Mouse (Mus musculus): ENCODE results near the gene Dstyk. TPM values are rescaled to one million over a fixed set of nuclear protein-coding genes. Genes with fewer than 3 reads are reported as not detected.
"Not testable (repeated sequence)": the region's sequence is repeated elsewhere in the genome, so short reads cannot be mapped to it uniquely, and the experiment has no call there.

Gene Dstyk
- polyA plus RNA-seq, 1 experiment from 2014 or later: 11.3 TPM

- no peaks in the 10 kb centered on the region for H3K4me1 ChIP-seq
- H3K4me3 ChIP-seq: no peak overlapping the region
- H3K4me2 ChIP-seq (replicated peaks): no peak overlapping the region
- no peaks in the 10 kb centered on the region for H3K9me3 ChIP-seq
- no peak for ATAC-seq (replicated peaks)
- H3K27me3 ChIP-seq: no peaks in the 10 kb centered on the region
- no peak overlapping the region for H3K27ac ChIP-seq (replicated peaks)
- no peak overlapping the region for H3K9ac ChIP-seq (replicated peaks)
- H3K36me3 ChIP-seq: peaks cover 13% of the 10 kb centered on the region
Observed at GRCm38 (mm10) chr1:132468926-132469325, 51.6 kb downstream of the Dstyk start.

- no peak for ATAC-seq (replicated peaks)
- 95% methylated on average over 7 of the region's 7 CpGs for WGBS
- Histone ChIP-seq H3K27ac (replicated peaks) (no peak overlapping the region), H3K4me2 (replicated peaks) (no peak overlapping the region), H3K4me1 (no peaks in the 10 kb centered on the region), H3K36me3 (peaks cover 7% of the 10 kb centered on the region), H3K9me3 (no peaks in the 10 kb centered on the region), H3K9ac (replicated peaks) (no peak overlapping the region), H3K27me3 (no peaks in the 10 kb centered on the region), H3K4me3 (no peak overlapping the region)
Observed at GRCm38 (mm10) chr1:132469519-132469918, 52.2 kb downstream of the Dstyk start.

GRCm38 (mm10) chr1:132470031-132470430 lies 52.7 kb downstream of the Dstyk start:
- H3K27me3 ChIP-seq; ATAC-seq (replicated peaks); H3K4me2 ChIP-seq (replicated peaks); H3K9me3 ChIP-seq; H3K36me3 ChIP-seq; H3K9ac ChIP-seq (replicated peaks); H3K4me3 ChIP-seq; H3K4me1 ChIP-seq; H3K27ac ChIP-seq (replicated peaks): not testable (repeated sequence)
- WGBS: 98% methylated on average over 1 of the region's 1 CpGs

- 90% methylated on average over 2 of the region's 2 CpGs for WGBS
- ATAC-seq (replicated peaks): no peak
- H3K36me3 ChIP-seq: no peaks in the 10 kb centered on the region; the same call in 1 of the 2 replicates
Observed at GRCm38 (mm10) chr1:132471032-132471431, 53.7 kb downstream of the Dstyk start.

GRCm38 (mm10) chr1:132471499-132471898 lies 54.1 kb downstream of the Dstyk start:
- H3K9me3 ChIP-seq: no peaks in the 10 kb centered on the region
- no peak overlapping the region for H3K4me2 ChIP-seq (replicated peaks)
- H3K27ac ChIP-seq (replicated peaks): no peak overlapping the region
- H3K4me1 ChIP-seq: peaks cover 12% of the 10 kb centered on the region
- no peak overlapping the region for H3K9ac ChIP-seq (replicated peaks)
- WGBS: 90% methylated on average over 5 of the region's 5 CpGs
- no peaks in the 10 kb centered on the region; the same call in 1 of the 2 replicates for H3K36me3 ChIP-seq
- no peak for ATAC-seq (replicated peaks)
- H3K27me3 ChIP-seq: no peaks in the 10 kb centered on the region
- H3K4me3 ChIP-seq: no peak overlapping the region

More at GRCm38 (mm10) chr1:132471032-132471431, 53.7 kb downstream of the Dstyk start:
- Histone ChIP-seq H3K27me3 (no peaks in the 10 kb centered on the region), H3K4me2 (replicated peaks) (no peak overlapping the region), H3K27ac (replicated peaks) (no peak overlapping the region), H3K9me3 (no peaks in the 10 kb centered on the region), H3K4me1 (peaks cover 7% of the 10 kb centered on the region), H3K9ac (replicated peaks) (no peak overlapping the region), H3K4me3 (no peak overlapping the region)

GRCm38 (mm10) chr1:132472537-132472936 lies 55.2 kb downstream of the Dstyk start:
- Histone ChIP-seq H3K36me3 (no peaks in the 10 kb centered on the region), H3K27ac (replicated peaks) (no peak overlapping the region), H3K4me3 (no peak overlapping the region), H3K4me1 (peaks cover 13% of the 10 kb centered on the region), H3K4me2 (replicated peaks) (no peak overlapping the region), H3K9me3 (no peaks in the 10 kb centered on the region), H3K27me3 (no peaks in the 10 kb centered on the region), H3K9ac (replicated peaks) (no peak overlapping the region)
- ATAC-seq (replicated peaks): no peak
- WGBS: 59% methylated on average over 5 of the region's 5 CpGs

- Histone ChIP-seq H3K9me3 (no peaks in the 10 kb centered on the region), H3K4me1 (peaks cover 27% of the 10 kb centered on the region), H3K27ac (replicated peaks) (no peak overlapping the region), H3K9ac (replicated peaks) (no peak overlapping the region), H3K27me3 (no peaks in the 10 kb centered on the region), H3K4me2 (replicated peaks) (no peak overlapping the region), H3K36me3 (no peaks in the 10 kb centered on the region), H3K4me3 (no peak overlapping the region)
- WGBS: 71% methylated on average over 1 of the region's 1 CpGs
- ATAC-seq (replicated peaks): no peak
Observed at GRCm38 (mm10) chr1:132474496-132474895, 57.1 kb downstream of the Dstyk start.

- Histone ChIP-seq H3K9ac (replicated peaks) (peak overlapping the region; percentile 74), H3K4me2 (replicated peaks) (peak overlapping the region; percentile 65), H3K4me3 (peak overlapping the region; percentile 88), H3K9me3 (no peaks in the 10 kb centered on the region), H3K36me3 (no peaks in the 10 kb centered on the region), H3K27me3 (no peaks in the 10 kb centered on the region), H3K27ac (replicated peaks) (peak overlapping the region; percentile 75), H3K4me1 (peaks cover 32% of the 10 kb centered on the region)
- 4% methylated on average over 9 of the region's 9 CpGs for whole genome bisulfite sequencing
- peak; percentile 75 for ATAC-seq (replicated peaks)
Observed at GRCm38 (mm10) chr1:132476575-132476927, 59.2 kb downstream of the Dstyk start.

GRCm38 (mm10) chr1:132476928-132477691 lies 59.8 kb downstream of the Dstyk start, which contains the start of gene Rbbp5:
TSS of gene Rbbp5 (plus strand) at chr1:132477365.
- Histone ChIP-seq H3K4me1 (peaks cover 32% of the 10 kb centered on the region), H3K9me3 (no peaks in the 10 kb centered on the region), H3K9ac (replicated peaks) (peak within 1 kb of the TSS; percentile 74), H3K36me3 (no peaks in the 10 kb centered on the region), H3K4me3 (peak within 1 kb of the TSS; percentile 88), H3K27ac (replicated peaks) (peak within 1 kb of the TSS; percentile 75), H3K27me3 (no peaks in the 10 kb centered on the region), H3K4me2 (replicated peaks) (peak within 1 kb of the TSS; percentile 70)
- ATAC-seq (replicated peaks): peak; percentile 93
- WGBS: under 1% methylated on average over 43 of the region's 43 CpGs

GRCm38 (mm10) chr1:132479438-132479837 lies 62.1 kb downstream of the Dstyk start:
- H3K4me2 ChIP-seq (replicated peaks): no peak overlapping the region
- ATAC-seq (replicated peaks): no peak
- H3K4me3 ChIP-seq: no peak overlapping the region
- no peak overlapping the region for H3K9ac ChIP-seq (replicated peaks)
- WGBS: 81% methylated on average over 1 of the region's 1 CpGs
- H3K9me3 ChIP-seq: no peaks in the 10 kb centered on the region
- H3K27ac ChIP-seq (replicated peaks): no peak overlapping the region
- H3K27me3 ChIP-seq: no peaks in the 10 kb centered on the region
- H3K36me3 ChIP-seq: no peaks in the 10 kb centered on the region
- H3K4me1 ChIP-seq: peaks cover 32% of the 10 kb centered on the region

- Histone ChIP-seq H3K4me2 (replicated peaks) (no peak overlapping the region), H3K9me3 (no peaks in the 10 kb centered on the region), H3K36me3 (peaks cover 11% of the 10 kb centered on the region), H3K4me1 (peaks cover 20% of the 10 kb centered on the region), H3K27me3 (no peaks in the 10 kb centered on the region), H3K4me3 (no peak overlapping the region), H3K27ac (replicated peaks) (no peak overlapping the region), H3K9ac (replicated peaks) (no peak overlapping the region)
- no peak for ATAC-seq (replicated peaks)
- WGBS: 89% methylated on average over 2 of the region's 2 CpGs
Observed at GRCm38 (mm10) chr1:132481619-132482018, 64.3 kb downstream of the Dstyk start.

GRCm38 (mm10) chr1:132483234-132483633 lies 65.9 kb downstream of the Dstyk start:
- no peak overlapping the region for H3K4me2 ChIP-seq (replicated peaks)
- ATAC-seq (replicated peaks): no peak

GRCm38 (mm10) chr1:132483759-132484158 lies 66.4 kb downstream of the Dstyk start:
- Histone ChIP-seq H3K9me3 (no peaks in the 10 kb centered on the region), H3K4me1 (peaks cover 8% of the 10 kb centered on the region), H3K36me3 (peaks cover 20% of the 10 kb centered on the region), H3K4me2 (replicated peaks) (no peak overlapping the region), H3K27me3 (no peaks in the 10 kb centered on the region), H3K27ac (replicated peaks) (no peak overlapping the region), H3K4me3 (no peak overlapping the region), H3K9ac (replicated peaks) (no peak overlapping the region)
- no peak for ATAC-seq (replicated peaks)
- 87% methylated on average over 6 of the region's 6 CpGs for WGBS

More at GRCm38 (mm10) chr1:132483234-132483633, 65.9 kb downstream of the Dstyk start:
- no peaks in the 10 kb centered on the region for H3K9me3 ChIP-seq
- H3K36me3 ChIP-seq: peaks cover 17% of the 10 kb centered on the region
- no peaks in the 10 kb centered on the region for H3K27me3 ChIP-seq
- 89% methylated on average over 3 of the region's 3 CpGs for WGBS
- H3K4me1 ChIP-seq: peaks cover 13% of the 10 kb centered on the region
- H3K9ac ChIP-seq (replicated peaks): no peak overlapping the region
- no peak overlapping the region for H3K4me3 ChIP-seq
- no peak overlapping the region for H3K27ac ChIP-seq (replicated peaks)

Measured in forebrain, embryonic 15.5 days (tissue).